Mouse (Mus musculus) forebrain, embryonic 13.5 days (tissue): ENCODE results near the gene Lrfn4. TPM values are rescaled to one million over a fixed set of nuclear protein-coding genes. Genes with fewer than 3 reads are reported as not detected.

Experiments used
- microRNA-seq: library from miRNA; unstranded; fragments of <30 nt; microRNA quantifications from one replicate; pipeline ENCODE4, GENCODE M21; 2016
- polyA plus RNA-seq: library from polyadenylated mRNA; unstranded; fragments of >200 nt; fragmentation: Nextera tagmentation; extraction: Ambion mirVana; gene quantifications from 2 replicates; pipeline ENCODE4 v1.2.1, GENCODE M21; 2015

Gene Lrfn4
- polyA plus RNA-seq, 1 experiment from 2014 or later = 7.5 TPM

Small RNA genes within 50 kb of the gene (microRNA-seq; reads per million reads assigned to microRNA genes)
- not detected for gene Mir6986

Other genes starting within 250 kb of the Lrfn4 start
- gene Kdm2a, start 217.4 kb downstream of the Lrfn4 start, polyA plus RNA-seq = 38.8 and 43.9 TPM in 2 replicates
- gene Rhod, start 176.2 kb downstream of the Lrfn4 start, polyA plus RNA-seq = 5.5 and 6.6 TPM in 2 replicates
- 1.0 and 1.3 TPM in 2 replicates for gene Syt12, start 138.2 kb downstream of the Lrfn4 start, polyA plus RNA-seq
- gene 2010003K11Rik, start 117.1 kb downstream of the Lrfn4 start, polyA plus RNA-seq = not detected in 2 replicates
- gene Pcx, start 105.2 kb downstream of the Lrfn4 start, polyA plus RNA-seq = 15.9 and 17.3 TPM in 2 replicates
- gene Rce1, start 10.0 kb upstream of the Lrfn4 start, polyA plus RNA-seq = 50.9 and 63.4 TPM in 2 replicates
- gene Gm960, start 83.0 kb upstream of the Lrfn4 start, polyA plus RNA-seq = 4.1 and 5.8 TPM in 2 replicates
- 18.1 and 20.8 TPM in 2 replicates for gene Sptbn2, start 95.5 kb upstream of the Lrfn4 start, polyA plus RNA-seq
- 188 and 192 TPM in 2 replicates for gene Rbm4b, start 140.8 kb upstream of the Lrfn4 start, polyA plus RNA-seq
- 103 TPM in 2 replicates for gene Rbm4, start 178.2 kb upstream of the Lrfn4 start, polyA plus RNA-seq
- 43.0 and 47.4 TPM in 2 replicates for gene Gm21992, start 195.9 kb upstream of the Lrfn4 start, polyA plus RNA-seq
- gene Rbm14, start 196.0 kb upstream of the Lrfn4 start, polyA plus RNA-seq = 88.3 and 95.3 TPM in 2 replicates
- gene Ccs, start 223.7 kb upstream of the Lrfn4 start, polyA plus RNA-seq = 42.0 and 47.0 TPM in 2 replicates
- gene Ccdc87, start 223.7 kb upstream of the Lrfn4 start, polyA plus RNA-seq = 0.23 and 0.39 TPM in 2 replicates
- gene Ctsf, start 239.5 kb upstream of the Lrfn4 start, polyA plus RNA-seq = 31.3 and 34.5 TPM in 2 replicates